Mouse (Mus musculus) thymus, adult 2 months (tissue): ENCODE measurements around the gene Smim10l2a. TPM values are rescaled to one million over a fixed set of nuclear protein-coding genes. Genes with fewer than 3 reads are reported as not detected.
A peak's percentile ranks its signal among the peaks of the same experiment; 100 is the strongest.
"Not testable (repeated sequence)": the region's sequence is repeated elsewhere in the genome, so short reads cannot be mapped to it uniquely, and the experiment has no call there.

Source experiments
- DNase-seq: peaks from one replicate; pipeline ENCODE4 v3.0.0; 2021
- H3K27ac ChIP-seq: fragments of 200-500 bp; 2 replicates; pipeline ENCODE4 v1.5.1; 2012; ENCODE audit warnings: low read length, control low read depth; ENCODE audit not compliant: control insufficient read depth, insufficient read depth
- H3K27me3 ChIP-seq: fragments of 200-500 bp; 2 replicates; pipeline ENCODE4 v1.6.1; 2012; ENCODE audit warnings: mild to moderate bottlenecking, low read length, moderate library complexity, mixed read lengths; ENCODE audit not compliant: control insufficient read depth, insufficient read depth
- H3K36me3 ChIP-seq: fragments of 200-500 bp; 2 replicates; pipeline ENCODE4 v1.6.1; 2012; ENCODE audit warnings: mild to moderate bottlenecking, low read length, moderate library complexity; ENCODE audit not compliant: control insufficient read depth, insufficient read depth
- H3K4me1 ChIP-seq: fragments of 200-500 bp; replicated peaks from 2 replicates; pipeline ENCODE4 v1.6.1; 2012; ENCODE audit warnings: low read length; ENCODE audit not compliant: control insufficient read depth, insufficient read depth
- H3K4me3 ChIP-seq: fragments of 200-500 bp; 2 replicates; pipeline ENCODE4 v1.5.1; 2012; ENCODE audit warnings: mild to moderate bottlenecking, low read length, control low read depth, moderate library complexity; ENCODE audit not compliant: control insufficient read depth, insufficient read depth
- CTCF ChIP-seq: fragments of 200-500 bp; IDR thresholded peaks from 2 replicates; pipeline ENCODE4 v1.5.1; 2012; ENCODE audit warnings: mild to moderate bottlenecking, control low read depth, low read length, moderate library complexity, borderline replicate concordance; ENCODE audit not compliant: control insufficient read depth, poor library complexity, insufficient read depth; ENCODE audit errors: extremely low read depth
- POLR2A ChIP-seq: fragments of 200-500 bp; IDR thresholded peaks from 2 replicates; pipeline ENCODE4 v1.6.1; 2012; ENCODE audit warnings: mild to moderate bottlenecking, low read length, control low read depth, moderate library complexity; ENCODE audit not compliant: control insufficient read depth, poor library complexity, insufficient read depth; ENCODE audit errors: extremely low read depth
- WGBS: fragments of 180-500 bp; shearing (Covaris S2); methylation state at CpG from one replicate; pipeline ENCODE4 v1.1.7; 2018; 5-methylcytosine and 5-hydroxymethylcytosine counted together
- polyA plus RNA-seq: library from polyadenylated mRNA; depleted of rRNA; stranded (reverse); fragments of >200 nt; gene quantifications from 2 replicates; pipeline ENCODE4 v1.2.3, GENCODE M21; 2012; rRNA removed

Gene Smim10l2a
- polyA plus RNA-seq: 0.83 and 0.86 TPM in 2 replicates

DNA sequence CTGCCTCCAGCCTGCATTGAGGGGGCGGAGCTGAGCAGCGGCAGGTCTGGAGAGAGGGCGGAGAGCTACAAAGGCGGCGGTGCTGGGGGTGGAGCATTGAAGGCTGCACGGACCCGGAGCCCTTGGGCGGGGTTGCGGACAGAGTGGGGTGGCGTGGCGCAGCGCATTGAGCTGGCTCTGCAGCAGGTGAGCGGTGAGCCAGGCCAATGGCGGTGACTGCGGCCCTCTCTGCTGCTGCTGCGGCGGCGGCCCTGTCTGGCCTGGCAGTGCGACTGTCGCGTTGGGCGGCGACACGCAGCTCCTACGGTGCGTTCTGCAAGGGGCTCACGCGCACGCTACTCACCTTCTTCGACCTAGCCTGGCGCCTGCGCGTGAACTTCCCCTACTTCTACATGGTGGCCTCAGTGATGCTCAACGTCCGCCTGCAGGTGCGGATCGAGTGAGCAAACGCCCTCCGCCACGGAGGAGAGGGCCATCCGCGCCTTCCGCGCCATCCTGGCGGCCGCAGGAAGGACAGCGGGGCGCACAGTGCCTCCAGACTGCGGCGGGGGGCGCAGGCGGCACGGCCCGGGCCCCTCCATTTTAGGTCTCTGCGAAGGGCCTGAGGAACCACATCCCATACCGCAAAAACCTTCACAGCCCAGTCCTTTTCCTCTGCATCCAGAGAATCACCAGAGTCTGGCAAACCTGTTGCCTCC is at the start of gene Smim10l2a:
Smim10l2a (plus strand) TSS at position 156 of the 698 bp plus-strand sequence.
- not testable (repeated sequence) for H3K36me3 ChIP-seq, H3K27ac ChIP-seq, H3K4me1 ChIP-seq, H3K27me3 ChIP-seq
- WGBS: 1% methylated on average over 54 of the region's 56 CpGs
- peak; percentile 24 for DNase-seq
- H3K4me3 ChIP-seq: peak within 1 kb of the TSS; percentile 44

- H3K4me1 ChIP-seq: no peaks in the 10 kb centered on the region
- 82% methylated on average over 3 of the region's 3 CpGs for WGBS
- DNase-seq: no peak
These were observed 42.3 kb upstream of the Smim10l2a start for GRCm38 (mm10) chrX:56332046-56332445.

GRCm38 (mm10) chrX:56340305-56340704 is 34.1 kb upstream of the Smim10l2a start:
- Histone ChIP-seq H3K27me3 (no peaks in the 10 kb centered on the region), H3K36me3 (no peaks in the 10 kb centered on the region), H3K4me3 (no peak overlapping the region), H3K4me1 (no peaks in the 10 kb centered on the region), H3K27ac (no peak overlapping the region)
- no peak for TF ChIP-seq CTCF
- TF ChIP-seq POLR2A: no peak
- DNase-seq: no peak

More at GRCm38 (mm10) chrX:56332046-56332445, 42.3 kb upstream of the Smim10l2a start:
- TF ChIP-seq CTCF (no peak), POLR2A (no peak)
- Histone ChIP-seq H3K27me3 (no peaks in the 10 kb centered on the region), H3K27ac (no peak overlapping the region), H3K36me3 (no peaks in the 10 kb centered on the region), H3K4me3 (no peak overlapping the region)

DNA sequence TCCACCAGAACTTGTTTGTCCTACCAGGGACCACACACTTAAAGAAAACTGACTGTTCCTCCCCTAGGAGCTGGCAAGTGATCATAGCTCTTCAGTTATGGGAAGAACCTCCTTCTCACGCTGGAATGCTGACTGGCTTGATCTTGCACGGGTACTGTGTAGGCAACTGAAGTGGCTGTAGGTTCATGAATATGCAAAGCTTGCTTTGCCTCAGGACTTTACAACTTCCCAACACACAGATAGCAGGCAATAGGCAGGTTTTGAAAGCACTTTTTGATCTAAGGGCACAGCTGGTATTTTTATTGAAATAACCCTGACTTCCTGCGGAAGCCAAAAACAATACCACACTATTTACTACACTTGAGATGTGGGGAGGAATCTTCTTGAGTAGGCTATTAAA is 31.5 kb upstream of the Smim10l2a start:
- no peaks in the 10 kb centered on the region for H3K36me3 ChIP-seq
- 86% methylated on average over 3 of the region's 3 CpGs for WGBS
- H3K4me1 ChIP-seq: peaks cover 7% of the 10 kb centered on the region; the same call in 1 of the 2 replicates
- H3K27me3 ChIP-seq: no peaks in the 10 kb centered on the region
- no peak for TF ChIP-seq CTCF
- TF ChIP-seq POLR2A: no peak
- H3K4me3 ChIP-seq: no peak overlapping the region
- DNase-seq: no peak
- H3K27ac ChIP-seq: no peak overlapping the region

GRCm38 (mm10) chrX:56346176-56346931 is 28.0 kb upstream of the Smim10l2a start, which contains the start of gene Zfp449:
Gene Zfp449 (plus strand): TSS chrX:56346400.
- peak; percentile 68 for DNase-seq
- no peak for TF ChIP-seq POLR2A
- TF ChIP-seq CTCF: no peak
- Histone ChIP-seq H3K27ac (no peak within 1 kb of the TSS), H3K4me3 (peak within 1 kb of the TSS; percentile 95), H3K36me3 (no peaks in the 10 kb centered on the region), H3K4me1 (peaks cover 7% of the 10 kb centered on the region; the same call in 1 of the 2 replicates), H3K27me3 (no peaks in the 10 kb centered on the region)
- WGBS: under 1% methylated on average over 34 of the region's 39 CpGs

GRCm38 (mm10) chrX:56346932-56347253 is 27.5 kb upstream of the Smim10l2a start:
- no peak overlapping the region for H3K4me3 ChIP-seq

DNA sequence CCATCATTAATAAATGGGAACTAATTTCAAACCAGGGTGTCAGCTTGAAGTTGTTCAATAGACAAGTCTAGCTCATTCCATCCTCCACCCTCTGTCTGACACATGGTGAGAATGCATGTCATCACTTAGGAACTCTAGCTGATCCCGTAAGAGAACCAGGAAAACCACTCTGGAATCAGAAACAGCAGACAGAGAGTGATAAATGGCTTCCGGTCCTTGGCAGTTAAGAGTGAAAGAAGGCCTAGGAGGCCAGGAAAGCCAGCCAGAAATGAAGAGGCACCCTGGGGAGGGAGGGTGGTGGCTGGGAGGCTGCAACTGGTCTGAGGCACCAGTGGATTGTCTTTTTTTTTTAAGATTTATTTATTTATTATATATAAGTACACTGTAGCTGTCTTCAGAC is 6.5 kb downstream of the Smim10l2a start:
- Histone ChIP-seq H3K4me1 (no peaks in the 10 kb centered on the region), H3K27me3 (no peaks in the 10 kb centered on the region), H3K27ac (no peak overlapping the region), H3K36me3 (no peaks in the 10 kb centered on the region), H3K4me3 (no peak overlapping the region)
- no peak for TF ChIP-seq POLR2A
- TF ChIP-seq CTCF: no peak
- 95% methylated on average over 2 of the region's 2 CpGs for WGBS
- DNase-seq: no peak

More at GRCm38 (mm10) chrX:56346932-56347253, 27.5 kb upstream of the Smim10l2a start:
- WGBS: 59% methylated on average over 8 of the region's 8 CpGs
- peaks cover 7% of the 10 kb centered on the region; the same call in 1 of the 2 replicates for H3K4me1 ChIP-seq
- H3K27ac ChIP-seq: no peak overlapping the region
- no peaks in the 10 kb centered on the region for H3K36me3 ChIP-seq
- no peak for TF ChIP-seq POLR2A
- no peak for TF ChIP-seq CTCF
- DNase-seq: no peak
- no peaks in the 10 kb centered on the region for H3K27me3 ChIP-seq
